Mouse (Mus musculus): Measurements from ENCODE around the gene Snrnp200. TPM values are rescaled to one million over a fixed set of nuclear protein-coding genes. Genes with fewer than 3 reads are reported as not detected.
A peak's percentile ranks its signal among the peaks of the same experiment; 100 is the strongest.
"Not testable (repeated sequence)": the region's sequence is repeated elsewhere in the genome, so short reads cannot be mapped to it uniquely, and the experiment has no call there.

The Snrnp200 gene
- 74.8 and 84.8 TPM in 2 replicates for polyA plus RNA-seq (2012; rRNA removed)

GRCm38 (mm10) chr2:127207547-127208451 lies at the start of gene Snrnp200, which contains the start of gene 1810024B03Rik:
TSS of gene Snrnp200 (plus strand) at chr2:127208386.
TSS of gene 1810024B03Rik (minus strand) at chr2:127208280.
- 10% methylated on average over 36 of the region's 36 CpGs for whole genome bisulfite sequencing

GRCm38 (mm10) chr2:127165675-127166074 lies 42.5 kb upstream of the Snrnp200 start:
- Histone ChIP-seq H3K27me3 (ENCODE audit: control insufficient read depth, insufficient read depth, low read length) (no peaks in the 10 kb centered on the region), H3K4me1 (ENCODE audit: control insufficient read depth, insufficient read depth, low read length) (no peaks in the 10 kb centered on the region), H3K4me3 (replicated peaks; ENCODE audit: insufficient read depth, low read depth, low read length) (no peak overlapping the region), H3K27ac (ENCODE audit: insufficient read depth, low read length) (no peak overlapping the region)
- 45% methylated on average over 4 of the region's 4 CpGs for WGBS
- no peak for DNase-seq
- TF ChIP-seq POLR2A (IDR thresholded peaks at IDR 0.05; ENCODE audit: borderline replicate concordance, insufficient read depth, low read length) (no peak), CTCF (IDR thresholded peaks at IDR 0.05; ENCODE audit: borderline replicate concordance, insufficient read depth, low read depth, low read length) (no peak)

More at GRCm38 (mm10) chr2:127207547-127208451, at the start of gene Snrnp200, which contains the start of gene 1810024B03Rik:
- Histone ChIP-seq H3K4me3 (replicated peaks; ENCODE audit: insufficient read depth, low read depth, low read length) (peak within 1 kb of the TSS; percentile 93), H3K27ac (ENCODE audit: insufficient read depth, low read length) (peak within 1 kb of the TSS; percentile 45), H3K27me3 (ENCODE audit: control insufficient read depth, insufficient read depth, low read length) (no peaks in the 10 kb centered on the region), H3K4me1 (ENCODE audit: control insufficient read depth, insufficient read depth, low read length) (no peaks in the 10 kb centered on the region)
- peak; percentile 96 for DNase-seq
- no peak for TF ChIP-seq CTCF (IDR thresholded peaks at IDR 0.05; ENCODE audit: borderline replicate concordance, insufficient read depth, low read depth, low read length)
- peak; percentile 67; the same call in 1 of the 2 replicates for TF ChIP-seq POLR2A (IDR thresholded peaks at IDR 0.05; ENCODE audit: borderline replicate concordance, insufficient read depth, low read length)

- WGBS = 9% methylated on average over 1 of the region's 1 CpGs
- DNase-seq = peak in 1 of 2 experiments; percentile 48
Observed at GRCm38 (mm10) chr2:127166261-127166660, 41.9 kb upstream of the Snrnp200 start.

GRCm38 (mm10) chr2:127182598-127183381 lies 25.4 kb upstream of the Snrnp200 start:
- H3K27me3 ChIP-seq (ENCODE audit: control insufficient read depth, insufficient read depth, low read length) = no peaks in the 10 kb centered on the region
- WGBS = under 1% methylated on average over 17 of the region's 17 CpGs
- H3K4me1 ChIP-seq (ENCODE audit: control insufficient read depth, insufficient read depth, low read length) = no peaks in the 10 kb centered on the region
- H3K27ac ChIP-seq (ENCODE audit: insufficient read depth, low read length) = peak overlapping the region; percentile 85
- peak; percentile 82 to 92 for DNase-seq
- peak overlapping the region; percentile 95 for H3K4me3 ChIP-seq (replicated peaks; ENCODE audit: insufficient read depth, low read depth, low read length)
- peak; percentile 68; the same call in 1 of the 2 replicates for TF ChIP-seq POLR2A (IDR thresholded peaks at IDR 0.05; ENCODE audit: borderline replicate concordance, insufficient read depth, low read length)
- TF ChIP-seq CTCF (IDR thresholded peaks at IDR 0.05; ENCODE audit: borderline replicate concordance, insufficient read depth, low read depth, low read length) = no peak

More at GRCm38 (mm10) chr2:127166261-127166660, 41.9 kb upstream of the Snrnp200 start:
- H3K4me1 ChIP-seq (ENCODE audit: control insufficient read depth, insufficient read depth, low read length); H3K27ac ChIP-seq (ENCODE audit: insufficient read depth, low read length); H3K27me3 ChIP-seq (ENCODE audit: control insufficient read depth, insufficient read depth, low read length); H3K4me3 ChIP-seq (replicated peaks; ENCODE audit: insufficient read depth, low read depth, low read length): not testable (repeated sequence)

GRCm38 (mm10) chr2:127189574-127189973 lies 18.6 kb upstream of the Snrnp200 start:
- TF ChIP-seq POLR2A (IDR thresholded peaks at IDR 0.05; ENCODE audit: borderline replicate concordance, insufficient read depth, low read length) (no peak), CTCF (IDR thresholded peaks at IDR 0.05; ENCODE audit: borderline replicate concordance, insufficient read depth, low read depth, low read length) (no peak)
- no peaks in the 10 kb centered on the region for H3K4me1 ChIP-seq (ENCODE audit: control insufficient read depth, insufficient read depth, low read length)
- H3K4me3 ChIP-seq (replicated peaks; ENCODE audit: insufficient read depth, low read depth, low read length) = no peak overlapping the region
- no peaks in the 10 kb centered on the region for H3K27me3 ChIP-seq (ENCODE audit: control insufficient read depth, insufficient read depth, low read length)
- H3K27ac ChIP-seq (ENCODE audit: insufficient read depth, low read length) = no peak overlapping the region
- no peak for DNase-seq

GRCm38 (mm10) chr2:127204932-127205331 lies 3.3 kb upstream of the Snrnp200 start:
- peak; percentile 40 to 62 for DNase-seq
- no peak overlapping the region for H3K27ac ChIP-seq (ENCODE audit: insufficient read depth, low read length)
- H3K4me3 ChIP-seq (replicated peaks; ENCODE audit: insufficient read depth, low read depth, low read length) = no peak overlapping the region
- 30% methylated on average over 3 of the region's 3 CpGs for WGBS
- H3K27me3 ChIP-seq (ENCODE audit: control insufficient read depth, insufficient read depth, low read length) = no peaks in the 10 kb centered on the region
- H3K4me1 ChIP-seq (ENCODE audit: control insufficient read depth, insufficient read depth, low read length) = no peaks in the 10 kb centered on the region
- TF ChIP-seq POLR2A (IDR thresholded peaks at IDR 0.05; ENCODE audit: borderline replicate concordance, insufficient read depth, low read length) (no peak), CTCF (IDR thresholded peaks at IDR 0.05; ENCODE audit: borderline replicate concordance, insufficient read depth, low read depth, low read length) (peak; percentile 66)

GRCm38 (mm10) chr2:127205936-127206335 lies 2.2 kb upstream of the Snrnp200 start:
- H3K4me3 ChIP-seq (replicated peaks; ENCODE audit: insufficient read depth, low read depth, low read length); H3K27me3 ChIP-seq (ENCODE audit: control insufficient read depth, insufficient read depth, low read length); H3K27ac ChIP-seq (ENCODE audit: insufficient read depth, low read length); H3K4me1 ChIP-seq (ENCODE audit: control insufficient read depth, insufficient read depth, low read length); DNase-seq: not testable (repeated sequence)
- 85% methylated on average over 4 of the region's 4 CpGs for WGBS
